Mouse (Mus musculus): ENCODE measurements at regions not wholly inside any gene's neighbourhood (a gene's known extent, or its start where the extent isn't known, plus 50 kb on each side); places are given as distances from the start of the nearest gene placed in this dataset.

GRCm38 (mm10) chr1:88966416-88966815 lies 103.8 kb upstream of the Sh3bp4 start:
- no peak for DNase-seq

- no peak for DNase-seq
These were observed 102.1 kb upstream of the Sh3bp4 start for GRCm38 (mm10) chr1:88968142-88968541.

- DNase-seq = no peak
These were observed 101.2 kb upstream of the Sh3bp4 start for GRCm38 (mm10) chr1:88969016-88969415.

- DNase-seq = no peak
These were observed 100.6 kb upstream of the Sh3bp4 start for GRCm38 (mm10) chr1:88969630-88970029.

GRCm38 (mm10) chr1:88976101-88976500 lies 94.1 kb upstream of the Sh3bp4 start:
- DNase-seq = no peak

- DNase-seq = no peak
These were observed 82.1 kb upstream of the Sh3bp4 start for GRCm38 (mm10) chr1:88988011-88988695.

- peak; percentile 20 to 49 for DNase-seq
These were observed 75.5 kb upstream of the Sh3bp4 start for GRCm38 (mm10) chr1:88994588-88995331.

- no peak for DNase-seq
These were observed 74.3 kb upstream of the Sh3bp4 start for GRCm38 (mm10) chr1:88995945-88996344.

- DNase-seq = no peak
These were observed 73.6 kb upstream of the Sh3bp4 start for GRCm38 (mm10) chr1:88996657-88997056.

- no peak for DNase-seq
These were observed 72.4 kb upstream of the Sh3bp4 start for GRCm38 (mm10) chr1:88997847-88998246.

GRCm38 (mm10) chr1:89002326-89002725 lies 67.9 kb upstream of the Sh3bp4 start:
- peak in 1 of 2 experiments; percentile 10 for DNase-seq

- DNase-seq = no peak
These were observed 66.5 kb upstream of the Sh3bp4 start for GRCm38 (mm10) chr1:89003752-89004151.

GRCm38 (mm10) chr1:89007476-89007875 lies 62.7 kb upstream of the Sh3bp4 start:
- DNase-seq = no peak

GRCm38 (mm10) chr1:89010170-89010569 lies 60.0 kb upstream of the Sh3bp4 start:
- peak in 1 of 2 experiments; percentile 23 for DNase-seq

- DNase-seq = peak in 1 of 2 experiments; percentile 2
These were observed 58.8 kb upstream of the Sh3bp4 start for GRCm38 (mm10) chr1:89011454-89011853.

- peak; percentile 85 to 88 for DNase-seq
These were observed 54.8 kb upstream of the Sh3bp4 start for GRCm38 (mm10) chr1:89015385-89015784.

GRCm38 (mm10) chr1:89015845-89016244 lies 54.4 kb upstream of the Sh3bp4 start:
- DNase-seq = peak; percentile 24 to 58

GRCm38 (mm10) chr1:89019778-89020373 lies 50.3 kb upstream of the Sh3bp4 start:
- no peak for DNase-seq

All from lung, adult 18-20 months (tissue).